Mouse (Mus musculus) hindbrain, postnatal 0 days (tissue): ENCODE results near the gene Pcdh9. TPM values are rescaled to one million over a fixed set of nuclear protein-coding genes. Genes with fewer than 3 reads are reported as not detected.
A peak's percentile ranks its signal among the peaks of the same experiment; 100 is the strongest.

ENCODE experiments used
- ATAC-seq: fragments of 200-750 bp; cut with Nextera tagmentation; 2 replicates; pipeline ENCODE4 v1.8.0; 2017; ENCODE audit warnings: mild to moderate bottlenecking, moderate TSS enrichment, moderate library complexity
- DNase-seq: peaks from one replicate; pipeline ENCODE4 v3.0.0-alpha.2; 2015; ENCODE audit warnings: low spot score
- H3K27ac ChIP-seq: fragments of 300-500 bp; sonication (generic); 2 replicates; pipeline ENCODE4 v1.5.1; 2014; ENCODE audit warnings: mild to moderate bottlenecking
- H3K27me3 ChIP-seq: fragments of 300-500 bp; sonication (generic); 2 replicates; pipeline ENCODE4 v1.6.1; 2014; ENCODE audit warnings: low read length, mixed read lengths; ENCODE audit not compliant: insufficient read depth
- H3K36me3 ChIP-seq: fragments of 300-500 bp; sonication (generic); 2 replicates; pipeline ENCODE4 v1.6.1; 2014; ENCODE audit warnings: low read length, mixed read lengths; ENCODE audit not compliant: insufficient read depth
- H3K4me1 ChIP-seq: fragments of 300-500 bp; sonication (generic); 2 replicates; pipeline ENCODE4 v1.6.1; 2014; ENCODE audit warnings: antibody characterized with exemption, low read length, mixed read lengths; ENCODE audit not compliant: insufficient read depth
- H3K4me2 ChIP-seq: fragments of 300-500 bp; sonication (generic); 2 replicates; pipeline ENCODE4 v1.6.1; 2014; ENCODE audit warnings: low read depth, mild to moderate bottlenecking, low read length, moderate library complexity, mixed read lengths
- H3K4me3 ChIP-seq: fragments of 300-500 bp; sonication (generic); 2 replicates; pipeline ENCODE4 v1.5.1; 2014; ENCODE audit warnings: low read length
- H3K9ac ChIP-seq: fragments of 300-500 bp; sonication (generic); replicated peaks from 2 replicates; pipeline ENCODE4 v1.6.1; 2014; ENCODE audit warnings: mild to moderate bottlenecking, low read length, moderate library complexity, mixed read lengths
- H3K9me3 ChIP-seq: fragments of 300-500 bp; sonication (generic); 2 replicates; pipeline ENCODE4 v1.6.1; 2016; ENCODE audit warnings: low read length, mixed read lengths
- CTCF ChIP-seq: IDR thresholded peaks from 2 replicates; pipeline ENCODE4 v1.5.1; 2016; ENCODE audit warnings: antibody characterized with exemption, control low read depth, low read depth
- WGBS: fragments of 180-500 bp; shearing (Covaris S2); extraction: QIAGEN DNeasy Blood & Tissue Kit; methylation state at CpG from one replicate; pipeline ENCODE4 v1.1.7; 2014; 5-methylcytosine and 5-hydroxymethylcytosine counted together
- polyA plus RNA-seq: library from polyadenylated mRNA; unstranded; fragments of >200 nt; fragmentation: Nextera tagmentation; extraction: Ambion mirVana; gene quantifications from 2 replicates; pipeline ENCODE4 v1.2.1, GENCODE M21; 2015
- total RNA-seq: library from RNA; depleted of rRNA; stranded (reverse); fragments of >200 nt; gene quantifications from 2 replicates; pipeline ENCODE4 v1.2.3, GENCODE M21; 2014

The Pcdh9 gene
- total and polyA plus RNA-seq, 2 experiments from 2014 or later, result 129 to 149 TPM

- Histone ChIP-seq H3K27ac (no peak overlapping the region), H3K36me3 (no peaks in the 10 kb centered on the region), H3K9me3 (no peaks in the 10 kb centered on the region), H3K4me1 (no peaks in the 10 kb centered on the region), H3K9ac (no peak overlapping the region), H3K4me3 (no peak overlapping the region), H3K27me3 (no peaks in the 10 kb centered on the region), H3K4me2 (no peak overlapping the region)
- WGBS, result 82% methylated on average over 1 of the region's 1 CpGs
- TF ChIP-seq CTCF, result no peak
- ATAC-seq, result no peak
- no peak for DNase-seq
Measured at GRCm38 (mm10) chr14:93409314-93409713, 481.2 kb downstream of the Pcdh9 start.

- DNase-seq (no peak), ATAC-seq (no peak)
- H3K36me3 ChIP-seq, result no peaks in the 10 kb centered on the region
- H3K27me3 ChIP-seq, result no peaks in the 10 kb centered on the region
- no peaks in the 10 kb centered on the region for H3K4me1 ChIP-seq
- no peaks in the 10 kb centered on the region for H3K9me3 ChIP-seq
- no peak for TF ChIP-seq CTCF
- H3K4me2 ChIP-seq, result no peak overlapping the region
- no peak overlapping the region for H3K27ac ChIP-seq
- H3K9ac ChIP-seq, result no peak overlapping the region
- no peak overlapping the region for H3K4me3 ChIP-seq
- 86% methylated on average over 5 of the region's 5 CpGs for WGBS
Measured at GRCm38 (mm10) chr14:93407747-93408146, 482.7 kb downstream of the Pcdh9 start.

- ATAC-seq (peak; percentile 49; the same call in 1 of the 2 replicates), DNase-seq (peak; percentile 79)
- no peak for TF ChIP-seq CTCF
- WGBS, result 66% methylated on average over 2 of the region's 2 CpGs
- Histone ChIP-seq H3K9me3 (no peaks in the 10 kb centered on the region), H3K4me2 (no peak overlapping the region), H3K36me3 (no peaks in the 10 kb centered on the region), H3K9ac (no peak overlapping the region), H3K4me3 (no peak overlapping the region), H3K4me1 (no peaks in the 10 kb centered on the region), H3K27me3 (no peaks in the 10 kb centered on the region), H3K27ac (no peak overlapping the region)
Measured at GRCm38 (mm10) chr14:93385090-93385489, 505.4 kb downstream of the Pcdh9 start.

GRCm38 (mm10) chr14:93381163-93381562 is 509.3 kb downstream of the Pcdh9 start:
- Histone ChIP-seq H3K4me2 (no peak overlapping the region), H3K27me3 (no peaks in the 10 kb centered on the region), H3K4me1 (no peaks in the 10 kb centered on the region), H3K9ac (no peak overlapping the region), H3K27ac (no peak overlapping the region), H3K4me3 (no peak overlapping the region), H3K36me3 (no peaks in the 10 kb centered on the region), H3K9me3 (no peaks in the 10 kb centered on the region)
- TF ChIP-seq CTCF, result peak; percentile 72
- DNase-seq (peak; percentile 79), ATAC-seq (peak; percentile 79; the same call in 1 of the 2 replicates)
- WGBS, result 36% methylated on average over 4 of the region's 4 CpGs

GRCm38 (mm10) chr14:93380757-93381156 is 509.7 kb downstream of the Pcdh9 start:
- 12% methylated on average over 1 of the region's 1 CpGs for WGBS
- peak; percentile 41 for DNase-seq
- no peak overlapping the region for H3K4me3 ChIP-seq

GRCm38 (mm10) chr14:93376159-93376558 is 514.3 kb downstream of the Pcdh9 start:
- DNase-seq (no peak), ATAC-seq (no peak)
- Histone ChIP-seq H3K27ac (no peak overlapping the region), H3K36me3 (no peaks in the 10 kb centered on the region), H3K27me3 (no peaks in the 10 kb centered on the region), H3K4me1 (no peaks in the 10 kb centered on the region), H3K4me3 (no peak overlapping the region), H3K9ac (no peak overlapping the region), H3K9me3 (no peaks in the 10 kb centered on the region), H3K4me2 (no peak overlapping the region)
- 82% methylated on average over 4 of the region's 4 CpGs for WGBS
- no peak for TF ChIP-seq CTCF

More at GRCm38 (mm10) chr14:93380757-93381156, 509.7 kb downstream of the Pcdh9 start:
- Histone ChIP-seq H3K4me2 (no peak overlapping the region), H3K36me3 (no peaks in the 10 kb centered on the region), H3K9me3 (no peaks in the 10 kb centered on the region), H3K27me3 (no peaks in the 10 kb centered on the region), H3K27ac (no peak overlapping the region), H3K9ac (no peak overlapping the region), H3K4me1 (no peaks in the 10 kb centered on the region)
- 0 out of 2 replicates have a peak, but pooled peaks have one; percentile 45 for ATAC-seq
- TF ChIP-seq CTCF, result no peak

GRCm38 (mm10) chr14:93374181-93374580 is 516.3 kb downstream of the Pcdh9 start:
- 73% methylated on average over 4 of the region's 4 CpGs for WGBS
- no peak for ATAC-seq
- Histone ChIP-seq H3K9ac (no peak overlapping the region), H3K27me3 (no peaks in the 10 kb centered on the region), H3K9me3 (no peaks in the 10 kb centered on the region), H3K4me1 (no peaks in the 10 kb centered on the region), H3K27ac (no peak overlapping the region), H3K4me3 (no peak overlapping the region), H3K4me2 (no peak overlapping the region), H3K36me3 (no peaks in the 10 kb centered on the region)
- DNase-seq, result no peak
- TF ChIP-seq CTCF, result no peak
